Mouse (Mus musculus) frontal cortex, postnatal 10 days (tissue): ENCODE measurements around the gene Agrp.
"Not testable (repeated sequence)": the region's sequence is repeated elsewhere in the genome, so short reads cannot be mapped to it uniquely, and the experiment has no call there.

ENCODE experiments used
- DNase-seq, 2 experiments: peaks; one replicate each; pipeline ENCODE4 v3.0.0; 2022; ENCODE audit warnings: low spot score in 2 of 2, mixed read lengths in 1 of 2

The Agrp gene

GRCm38 (mm10) chr8:105598777-105599176 is 38.4 kb downstream of the Agrp start:
- DNase-seq = no peak

GRCm38 (mm10) chr8:105596362-105597034 is 40.7 kb downstream of the Agrp start:
- DNase-seq = no peak

GRCm38 (mm10) chr8:105594451-105595242 is 42.5 kb downstream of the Agrp start:
- DNase-seq = no peak

DNA sequence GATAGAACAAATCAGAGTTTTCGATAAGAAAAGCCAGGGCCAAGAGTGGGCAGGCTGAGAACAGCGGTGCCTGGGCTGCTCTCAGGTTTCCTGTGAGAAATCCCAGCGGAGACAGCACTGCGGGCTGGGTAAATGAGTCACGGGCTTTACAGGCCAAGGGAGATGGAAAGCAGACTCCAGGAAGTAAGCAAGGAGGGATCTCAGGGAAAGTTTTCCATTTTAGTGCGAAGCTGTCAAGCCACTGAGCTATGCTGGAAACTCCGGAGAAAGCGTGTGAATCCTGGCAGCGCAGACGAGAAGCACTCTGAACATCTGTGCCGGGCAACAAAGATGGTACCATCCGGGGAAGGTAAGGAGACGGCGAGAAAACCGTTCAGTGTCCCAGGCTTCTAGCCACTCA is 43.3 kb downstream of the Agrp start:
- DNase-seq = no peak

DNA sequence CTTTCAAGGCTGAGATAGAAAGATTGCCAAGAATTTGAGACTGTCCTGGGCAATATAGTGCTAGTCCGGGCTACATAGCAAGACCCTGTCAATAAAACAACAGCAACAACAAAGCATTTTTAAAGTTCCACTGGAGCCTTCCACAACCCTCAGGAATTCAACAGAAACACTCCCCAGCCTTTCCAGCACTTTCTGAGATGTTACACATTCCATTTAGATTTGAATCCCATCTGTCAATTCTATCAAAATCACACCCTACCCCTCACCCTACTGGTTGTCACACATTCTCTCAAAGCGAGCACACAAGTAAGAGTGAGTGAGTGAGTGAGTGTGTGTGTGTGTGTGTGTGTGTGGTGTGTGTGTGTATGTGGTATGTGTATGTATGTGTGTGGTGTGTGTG is 44.8 kb downstream of the Agrp start:
- no peak for DNase-seq

GRCm38 (mm10) chr8:105579719-105580118 is 57.5 kb downstream of the Agrp start:
- DNase-seq = no peak

GRCm38 (mm10) chr8:105575538-105575937 is 61.7 kb downstream of the Agrp start:
- DNase-seq = no peak

GRCm38 (mm10) chr8:105574741-105575140 is 62.5 kb downstream of the Agrp start:
- no peak for DNase-seq

- DNase-seq = no peak
Measured at GRCm38 (mm10) chr8:105573427-105573826, 63.8 kb downstream of the Agrp start.

DNA sequence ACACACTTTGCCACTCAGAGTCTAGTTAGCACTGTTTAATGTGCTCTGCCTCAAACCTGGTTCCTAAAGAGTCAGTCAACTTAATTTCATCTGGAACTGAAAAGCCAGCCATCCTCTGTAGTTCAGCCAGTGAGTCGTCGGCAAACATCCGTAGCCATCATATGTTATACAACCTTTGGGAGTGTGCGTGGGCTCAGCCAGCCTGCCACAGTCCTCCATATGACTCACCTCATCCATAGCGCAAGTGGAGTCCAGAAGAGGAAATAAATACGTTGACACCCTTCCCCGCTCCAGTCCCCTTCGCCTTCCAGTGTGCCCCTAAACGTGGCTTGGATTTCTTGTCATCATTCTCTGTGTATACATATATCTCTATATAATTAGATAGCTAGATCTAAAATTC is 65.4 kb downstream of the Agrp start:
- DNase-seq = no peak

DNA sequence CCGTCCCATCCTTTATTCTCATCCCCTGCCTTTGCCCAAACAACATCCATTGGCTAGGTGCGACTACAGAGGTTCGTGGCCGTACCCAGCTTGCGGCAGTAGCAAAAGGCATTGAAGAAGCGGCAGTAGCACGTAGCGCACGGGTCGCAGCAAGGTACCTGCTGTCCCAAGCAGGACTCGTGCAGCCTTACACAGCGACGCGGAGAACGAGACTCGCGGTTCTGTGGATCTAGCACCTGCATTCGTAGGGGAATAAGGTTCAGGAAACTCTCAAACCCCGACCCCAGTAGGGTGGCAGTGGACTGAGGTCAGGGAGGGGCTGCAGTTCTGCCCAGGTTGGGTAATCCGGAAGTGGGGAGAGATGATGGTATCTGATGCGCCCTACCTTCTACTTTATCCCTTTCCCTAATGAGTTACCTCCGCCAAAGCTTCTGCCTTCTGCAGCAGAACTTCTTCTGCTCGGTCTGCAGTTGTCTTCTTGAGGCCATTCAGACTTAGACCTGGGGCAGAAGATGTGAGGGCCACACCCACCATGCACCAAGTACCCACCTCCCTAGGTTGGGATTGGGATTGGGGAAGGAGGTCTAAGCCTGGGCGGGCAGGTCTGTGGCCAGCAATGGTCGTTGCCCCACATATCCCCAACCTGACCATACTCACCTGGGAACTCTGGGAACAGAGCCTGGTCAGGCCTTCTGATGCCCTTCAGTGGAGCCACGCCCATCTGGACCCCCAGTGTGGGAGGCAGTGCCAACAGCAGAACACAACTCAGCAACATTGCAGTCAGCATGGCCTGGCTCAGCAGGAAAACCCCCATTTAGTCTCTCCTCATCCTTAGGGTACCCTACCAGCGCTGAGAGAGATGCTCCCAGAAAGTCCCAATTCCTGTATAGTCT is 70.2 kb downstream of the Agrp start:
- peak in 1 of 2 experiments; percentile 19 for DNase-seq

GRCm38 (mm10) chr8:105565952-105566702 is 71.1 kb downstream of the Agrp start, which contains the start of gene Atp6v0d1:
TSS of gene Atp6v0d1 (minus strand) at chr8:105566047.
- peak; percentile 99 for DNase-seq

- no peak for DNase-seq
Measured at GRCm38 (mm10) chr8:105565401-105565881, 71.8 kb downstream of the Agrp start.

GRCm38 (mm10) chr8:105564573-105565229 is 72.5 kb downstream of the Agrp start:
- not testable (repeated sequence) for DNase-seq

- DNase-seq = no peak
Measured at GRCm38 (mm10) chr8:105563871-105564270, 73.3 kb downstream of the Agrp start.

- no peak for DNase-seq
Measured at GRCm38 (mm10) chr8:105562863-105563262, 74.3 kb downstream of the Agrp start.

- no peak for DNase-seq
Measured at GRCm38 (mm10) chr8:105555230-105555629, 82.0 kb downstream of the Agrp start.

- peak in 1 of 2 experiments; percentile 37 for DNase-seq
Measured at GRCm38 (mm10) chr8:105554087-105554486, 83.1 kb downstream of the Agrp start.

GRCm38 (mm10) chr8:105552824-105553223 is 84.4 kb downstream of the Agrp start:
- no peak for DNase-seq

DNA sequence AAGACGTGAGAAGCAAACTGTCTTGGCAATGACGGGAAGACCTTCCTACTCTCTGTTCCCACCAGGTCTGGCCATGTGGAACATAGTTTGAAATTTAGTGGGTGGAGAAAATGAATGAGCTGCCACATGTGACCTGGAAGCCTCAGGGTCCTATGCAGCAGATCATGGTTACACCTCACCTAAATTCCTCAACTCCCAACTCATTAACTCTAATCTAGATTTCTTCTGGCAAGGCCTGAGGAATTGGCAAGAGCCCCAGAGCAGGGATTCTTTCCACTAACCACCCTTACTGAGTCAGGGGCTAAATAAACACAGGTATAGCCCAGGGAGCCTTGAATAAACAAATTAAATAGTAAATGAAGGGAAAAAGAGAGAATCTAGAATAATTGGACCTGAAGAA is 85.2 kb downstream of the Agrp start:
- DNase-seq = no peak

DNA sequence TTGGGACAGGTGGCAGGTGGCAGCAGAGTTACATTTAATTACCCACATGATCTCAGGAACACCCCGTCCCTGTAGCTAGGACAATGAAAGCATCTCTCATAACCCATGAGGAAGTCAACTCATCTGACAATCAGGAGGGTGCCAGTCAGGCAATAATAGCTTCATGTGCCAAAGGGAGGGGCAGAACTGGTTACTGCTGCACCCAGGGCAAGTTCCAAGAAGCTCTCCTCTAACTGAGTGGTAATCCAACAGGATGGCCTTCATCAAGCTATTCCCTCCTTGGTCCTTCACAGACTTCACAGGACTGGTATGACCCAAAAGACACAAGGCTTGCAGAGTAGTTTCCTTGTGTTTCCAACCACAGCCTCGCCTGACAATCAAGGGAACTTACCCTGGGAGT is 87.1 kb downstream of the Agrp start:
- no peak for DNase-seq
